Mouse (Mus musculus): ENCODE measurements around the gene Rxra.

GRCm38 (mm10) chr2:27690714-27691113 is 14.5 kb downstream of the Rxra start:
- TF ChIP-seq CTCF (IDR thresholded peaks at IDR 0.05; ENCODE audit: borderline replicate concordance, insufficient read depth, low read depth, low read length) (no peak), POLR2A (IDR thresholded peaks at IDR 0.05; ENCODE audit: borderline replicate concordance, insufficient read depth, low read length) (no peak)

All from cerebellum, adult 2 months (tissue).